Mouse (Mus musculus): ENCODE measurements around the gene Pth.

- TF ChIP-seq CTCF (IDR thresholded peaks at IDR 0.05; ENCODE audit: low read depth) (no peak), EP300 (IDR thresholded peaks at IDR 0.05; ENCODE audit: low read depth) (no peak)
These were observed 45.1 kb upstream of the Pth start for GRCm38 (mm10) chr7:113433451-113433850.
